Mouse (Mus musculus) layer of hippocampus, postnatal 14 days (tissue): ENCODE results near the gene Rora. TPM values are rescaled to one million over a fixed set of nuclear protein-coding genes. Genes with fewer than 3 reads are reported as not detected.
"Not testable (repeated sequence)": the region's sequence is repeated elsewhere in the genome, so short reads cannot be mapped to it uniquely, and the experiment has no call there.

Experiments
- DNase-seq, 2 experiments: peaks; one replicate each; pipeline ENCODE4 v3.0.0; 2021 to 2022; ENCODE audit warnings: low spot score in 2 of 2, mixed read lengths in 1 of 2
- total RNA-seq, 2 experiments: library from RNA; stranded (reverse); gene quantifications; 2 replicates each; pipeline ENCODE4 v1.2.3; 2021

Rora gene
- total RNA-seq, 2 experiments from 2014 or later: 29.3 to 49.5 TPM

DNA sequence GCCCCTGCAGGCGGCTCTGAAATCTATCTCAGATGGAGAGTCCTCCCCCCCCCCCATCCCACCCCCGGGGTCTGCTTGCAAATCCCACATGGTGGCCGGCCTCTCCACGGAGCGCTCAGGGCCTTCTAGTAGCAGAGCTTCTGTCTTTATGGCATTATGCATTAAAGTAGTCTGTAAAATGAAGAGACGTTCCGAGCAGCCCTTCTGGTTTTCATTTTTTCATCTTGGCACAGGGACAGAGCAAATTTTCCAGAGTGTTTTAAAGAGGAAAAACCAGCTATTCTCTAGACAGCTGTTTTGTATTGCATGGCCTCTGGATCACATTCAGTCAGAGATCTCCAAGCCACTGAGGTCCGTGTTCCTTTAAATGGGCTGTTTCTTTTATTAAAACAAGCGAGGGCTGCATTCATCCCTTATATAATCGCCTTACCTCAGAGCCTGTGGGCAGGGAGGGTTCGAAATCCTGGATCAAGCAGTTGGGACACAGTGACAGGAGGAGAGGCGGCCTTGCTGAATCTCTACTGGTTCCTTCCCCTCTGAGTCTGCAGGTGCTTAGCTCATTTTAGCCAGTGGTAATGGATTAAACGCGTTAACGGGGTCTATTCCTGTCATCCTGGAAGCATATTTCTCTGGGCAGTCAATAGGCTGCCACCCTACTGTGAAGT lies 417.7 kb downstream of the Rora start:
- no peak for DNase-seq

DNA sequence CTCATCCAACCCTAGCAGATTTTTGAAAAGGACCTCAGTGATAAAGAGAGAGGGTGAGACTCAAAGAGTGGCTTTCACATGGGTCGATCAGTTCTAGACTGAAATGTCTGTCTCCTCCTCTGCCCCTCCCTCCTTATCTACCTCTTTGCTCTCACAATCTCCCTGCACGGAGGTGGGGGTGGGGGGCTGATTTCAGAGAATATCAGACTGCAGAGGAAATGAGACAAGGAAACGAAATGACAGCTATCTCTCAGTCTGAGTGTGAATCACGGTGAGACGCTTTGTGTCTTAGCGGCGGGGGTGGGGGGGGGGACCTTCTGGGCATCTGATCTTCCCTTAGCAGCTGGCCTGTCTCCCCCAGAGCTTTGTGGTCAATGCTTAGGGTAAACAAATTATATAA lies 419.7 kb downstream of the Rora start:
- DNase-seq: no peak

DNA sequence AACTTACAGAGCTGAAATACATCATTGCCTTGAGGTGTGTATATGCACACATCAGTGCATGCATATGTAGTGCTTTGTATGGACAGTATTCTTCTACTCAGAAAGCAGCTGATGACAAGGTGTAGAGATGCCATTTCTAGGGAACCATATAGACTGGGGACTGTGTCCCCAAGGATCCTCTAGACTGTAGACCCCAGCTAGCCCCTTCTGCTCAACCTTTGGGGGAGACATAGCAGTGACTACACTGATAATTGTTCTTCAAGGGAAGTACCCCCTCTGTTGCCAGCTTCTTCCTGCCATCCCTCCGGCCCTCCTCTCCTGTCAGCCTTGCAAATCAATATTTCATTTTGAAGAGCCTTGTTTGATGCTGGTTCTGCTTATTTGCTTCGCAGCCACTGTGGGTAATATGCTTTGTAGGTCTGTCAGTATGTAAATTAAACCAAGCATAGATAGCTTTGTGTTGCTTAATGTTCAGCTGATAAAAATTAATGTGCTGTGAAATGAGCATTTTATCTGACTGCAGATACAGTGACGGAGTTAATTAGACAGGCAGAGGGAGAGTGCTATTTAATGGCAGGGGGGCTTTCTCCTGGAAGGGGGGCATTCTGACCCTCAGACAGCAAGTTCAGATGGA lies 430.6 kb downstream of the Rora start:
- no peak for DNase-seq

DNA sequence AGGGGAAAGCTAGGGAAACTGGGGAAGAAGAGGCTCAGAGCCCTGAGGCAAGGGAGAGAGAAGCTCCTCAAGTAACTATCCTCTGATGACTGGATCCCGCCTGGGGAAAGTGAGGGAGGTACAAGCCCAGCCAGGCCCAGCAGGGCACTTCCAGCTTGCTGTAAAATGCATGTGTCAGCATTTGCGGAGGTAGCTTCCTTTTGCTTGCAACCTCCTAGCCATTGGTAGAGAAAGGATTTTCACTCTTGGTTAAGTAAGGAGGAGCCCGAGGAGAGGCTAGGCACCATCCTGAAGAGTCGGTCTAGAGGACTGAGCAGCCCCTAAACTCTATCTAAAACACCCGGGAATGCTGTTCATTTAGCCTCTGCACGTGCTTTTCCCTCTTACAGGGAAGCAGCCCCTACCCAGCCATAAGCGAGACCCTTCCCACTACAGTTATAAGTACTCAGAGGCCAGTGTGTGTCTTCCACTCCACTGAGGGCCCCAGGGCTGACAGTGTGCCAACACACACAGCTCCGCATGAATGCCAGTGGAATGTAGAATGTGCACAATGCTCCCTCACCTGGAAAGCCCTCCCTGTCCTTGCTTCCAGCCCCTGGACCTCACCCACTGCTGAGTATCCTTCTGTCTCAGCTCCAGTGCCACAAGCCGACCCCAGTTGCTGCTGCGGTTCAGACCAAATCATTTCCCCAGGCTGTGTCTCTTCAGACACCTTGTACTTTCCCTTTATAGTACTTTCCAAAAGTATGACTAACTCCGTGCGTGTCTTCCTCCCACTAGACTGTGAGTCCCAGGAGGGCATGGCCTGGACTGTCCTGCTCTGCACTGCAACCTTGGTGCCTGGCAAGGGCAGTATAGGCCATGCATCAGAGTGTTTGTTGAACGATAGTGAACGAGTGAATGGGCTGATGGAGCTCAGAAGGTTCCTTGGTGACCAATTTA lies 431.4 kb downstream of the Rora start:
- DNase-seq: no peak

DNA sequence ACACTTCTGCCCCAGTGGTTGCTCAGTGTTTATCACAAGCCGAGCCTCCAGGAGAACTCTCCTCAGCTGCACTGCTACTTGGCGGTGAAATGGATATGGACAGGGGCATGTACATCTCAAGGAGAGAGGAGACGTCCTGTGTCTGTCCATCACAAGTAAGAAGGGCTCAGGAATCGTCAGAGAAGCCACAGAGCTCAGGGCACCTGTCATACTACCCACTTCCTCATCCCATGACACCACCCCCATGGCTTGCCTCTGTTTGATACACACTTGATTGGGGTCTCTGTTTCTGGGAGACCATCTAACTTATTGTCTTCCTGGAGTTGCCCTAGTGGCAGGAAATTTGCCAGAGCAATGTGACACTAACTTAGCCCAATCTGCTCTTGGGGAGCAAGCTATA lies 433.3 kb downstream of the Rora start:
- DNase-seq: no peak

DNA sequence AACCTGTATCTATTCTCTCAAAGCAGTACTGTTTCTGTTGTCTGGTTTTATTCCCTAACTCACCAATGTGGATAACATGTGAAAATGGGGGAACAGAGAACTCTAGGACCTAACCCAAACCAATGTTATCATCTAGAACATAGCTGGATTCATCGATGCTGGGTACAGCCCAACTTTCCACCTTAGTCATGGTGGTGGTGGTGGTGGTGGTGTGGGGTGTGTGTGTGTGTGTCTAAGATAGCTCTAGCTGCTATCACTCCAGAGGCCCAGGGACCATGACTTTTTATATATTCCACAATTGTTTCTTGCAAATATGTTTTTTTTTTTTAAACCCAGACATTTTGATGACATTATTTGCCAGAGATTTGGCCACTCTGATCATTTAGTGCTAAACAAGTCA lies 433.7 kb downstream of the Rora start:
- DNase-seq: no peak

DNA sequence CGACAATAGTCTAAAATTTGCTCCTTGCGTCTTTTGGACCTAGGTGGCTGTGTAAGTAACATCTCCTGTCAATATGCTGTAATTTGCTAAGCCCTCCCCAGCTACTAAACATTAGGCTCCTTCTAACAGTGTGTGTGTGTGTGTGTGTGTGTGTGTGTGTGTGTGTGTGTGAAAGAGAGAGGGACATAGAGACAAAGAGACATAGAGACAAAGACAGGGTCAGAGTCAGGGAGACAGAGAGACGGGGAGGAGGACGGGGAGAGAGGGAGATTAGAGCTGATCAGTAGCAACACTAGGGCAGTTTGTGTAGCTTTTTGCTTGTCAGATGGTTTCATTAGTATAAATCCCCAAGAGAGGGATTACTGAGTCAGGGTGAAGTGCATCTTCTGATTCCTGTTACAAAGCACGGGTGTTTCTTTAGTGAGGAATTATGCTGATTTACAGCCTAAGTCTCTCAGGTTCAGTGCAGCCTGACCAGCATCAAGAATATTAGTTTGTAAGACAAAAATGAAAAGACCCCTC lies 437.2 kb downstream of the Rora start:
- no peak for DNase-seq

DNA sequence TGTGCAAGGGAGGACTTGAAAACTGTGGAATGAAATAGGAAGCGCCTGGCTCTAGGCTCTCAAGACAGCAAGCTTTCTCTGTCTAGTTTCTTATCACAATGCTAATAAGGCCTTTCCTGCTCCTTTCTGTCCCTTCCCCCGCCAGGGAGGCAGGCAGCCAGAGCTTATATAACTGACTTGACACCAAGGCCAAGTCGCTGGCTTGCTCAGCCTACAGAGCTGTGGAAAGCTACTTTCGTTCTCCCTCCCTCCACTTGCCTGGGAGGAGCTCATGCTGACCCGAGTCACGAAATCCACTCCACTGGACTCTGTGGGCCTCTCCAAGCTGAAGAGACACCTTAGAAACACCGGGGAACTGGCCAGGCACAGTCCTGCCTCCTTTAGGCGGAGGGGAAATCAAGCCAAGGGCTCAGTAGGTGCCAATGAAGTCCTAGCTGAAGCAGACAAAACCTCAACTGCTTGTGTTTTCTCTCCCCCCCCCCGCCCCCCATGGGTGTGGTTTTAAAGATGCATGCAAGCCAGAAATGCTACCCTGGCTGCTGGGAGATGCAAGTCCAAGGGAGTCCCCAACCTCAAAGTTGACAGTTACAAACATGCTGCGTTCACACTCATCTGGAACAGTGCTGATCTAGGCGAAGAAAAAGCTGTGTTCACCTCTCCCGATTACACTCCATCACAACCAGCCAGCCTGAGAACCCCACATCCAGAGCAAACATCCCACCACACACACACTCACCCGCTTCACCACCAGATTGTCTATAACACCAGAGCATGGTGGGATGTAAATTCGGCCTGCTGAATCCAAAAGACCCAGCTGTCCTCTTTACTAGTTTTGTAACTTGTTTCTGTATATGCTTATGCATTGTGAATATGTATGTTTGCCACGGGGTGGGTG lies 438.8 kb downstream of the Rora start:
- DNase-seq: peak in 1 of 2 experiments; percentile 47

DNA sequence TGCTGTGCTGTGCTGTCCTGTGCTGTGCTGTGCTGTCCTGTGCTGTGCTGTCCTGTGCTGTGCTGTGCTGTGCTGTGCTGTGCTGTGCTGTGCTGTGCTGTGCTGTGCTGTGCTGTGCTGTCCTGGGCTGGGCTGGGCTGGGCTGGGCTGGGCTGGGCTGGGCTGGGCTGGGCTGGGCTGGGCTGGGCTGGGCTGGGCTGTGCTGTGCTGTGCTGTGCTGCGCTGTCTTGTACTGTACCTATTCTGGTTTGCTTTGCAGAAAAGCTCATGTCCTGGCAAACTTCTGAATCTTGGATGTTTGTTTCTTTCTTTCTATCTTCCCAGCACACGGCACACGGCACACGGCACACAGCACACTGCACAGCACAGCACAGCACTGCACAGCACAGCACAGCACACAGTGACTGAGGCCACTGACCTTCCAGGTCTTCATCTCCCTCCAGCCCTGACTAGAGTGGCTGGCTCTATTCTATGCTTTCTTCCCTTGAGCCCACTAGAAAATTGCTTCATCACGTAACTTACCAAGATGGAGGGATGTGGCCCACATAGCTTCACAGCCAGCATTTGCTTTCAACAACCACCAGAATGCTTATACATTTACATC lies 446.7 kb downstream of the Rora start:
- DNase-seq: not testable (repeated sequence)

DNA sequence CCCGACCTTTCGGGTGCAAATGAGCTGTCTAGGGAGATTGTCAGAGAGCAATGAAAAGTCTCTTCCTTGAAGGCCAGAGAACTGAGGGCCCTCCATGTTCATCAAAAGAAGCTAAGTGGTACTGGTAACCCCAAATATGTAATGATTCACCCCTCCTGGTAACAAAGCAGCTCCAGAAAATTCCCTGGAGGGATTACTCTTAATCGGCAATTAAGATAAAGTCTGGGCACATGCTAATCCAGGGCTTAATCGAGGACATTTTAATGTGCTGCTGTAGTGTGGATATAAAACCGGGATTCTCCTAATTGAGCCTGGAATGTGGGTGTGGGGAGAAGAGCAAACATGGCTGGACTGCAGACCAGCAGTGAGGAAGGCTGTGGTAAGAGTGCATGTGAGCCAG lies 450.7 kb downstream of the Rora start:
- no peak for DNase-seq

DNA sequence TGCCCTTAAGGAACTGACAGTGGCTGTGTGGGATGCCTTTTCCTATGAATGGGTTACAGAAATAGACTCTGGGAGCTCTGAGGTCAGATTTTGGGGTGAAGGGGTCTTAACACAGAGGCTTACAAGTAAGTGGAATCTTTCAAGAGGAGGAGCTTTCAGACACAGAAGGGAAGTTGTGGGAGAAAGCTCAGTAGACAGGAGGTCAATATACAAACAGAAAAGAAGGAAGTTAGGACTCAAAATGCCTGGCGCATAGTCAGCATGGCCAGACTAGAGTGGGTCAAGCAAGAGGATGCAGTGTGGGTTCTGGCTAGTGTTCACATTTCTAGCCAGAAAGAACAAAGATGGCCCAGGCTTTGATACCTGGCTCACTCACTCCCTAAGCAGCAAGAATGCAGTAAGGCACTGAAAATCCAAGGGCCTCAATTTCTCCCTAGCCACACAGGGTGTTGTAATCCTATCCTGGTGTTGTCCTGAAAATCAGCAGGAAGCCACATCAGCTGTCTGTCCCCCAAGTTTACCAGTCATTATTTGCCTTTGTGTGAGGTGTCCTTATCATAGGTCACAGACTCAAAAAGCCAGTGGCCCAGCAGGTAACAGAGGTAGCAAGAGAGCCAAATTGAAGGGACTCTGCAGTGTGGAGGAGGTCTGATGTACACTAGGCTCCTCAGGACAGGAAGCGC lies 456.2 kb downstream of the Rora start:
- no peak for DNase-seq

DNA sequence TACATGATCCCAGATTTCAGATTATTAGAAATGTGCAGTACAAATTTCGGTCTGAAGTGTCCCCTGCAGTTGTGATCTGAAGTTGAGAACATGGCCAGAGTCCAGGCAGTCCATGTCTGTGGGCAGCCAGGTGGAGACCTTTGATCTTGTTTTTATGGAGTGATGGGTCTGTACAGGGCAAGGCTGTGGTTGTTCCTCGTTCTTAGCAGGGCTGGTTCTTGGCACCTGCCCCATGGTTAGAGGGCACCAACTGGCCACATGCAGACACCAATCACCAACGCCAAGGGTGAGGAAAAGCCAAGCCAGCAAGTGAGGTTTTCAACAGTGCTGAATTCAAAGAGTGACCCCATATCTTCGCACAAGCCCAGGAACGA lies 456.7 kb downstream of the Rora start:
- DNase-seq: peak in 1 of 2 experiments; percentile 18

DNA sequence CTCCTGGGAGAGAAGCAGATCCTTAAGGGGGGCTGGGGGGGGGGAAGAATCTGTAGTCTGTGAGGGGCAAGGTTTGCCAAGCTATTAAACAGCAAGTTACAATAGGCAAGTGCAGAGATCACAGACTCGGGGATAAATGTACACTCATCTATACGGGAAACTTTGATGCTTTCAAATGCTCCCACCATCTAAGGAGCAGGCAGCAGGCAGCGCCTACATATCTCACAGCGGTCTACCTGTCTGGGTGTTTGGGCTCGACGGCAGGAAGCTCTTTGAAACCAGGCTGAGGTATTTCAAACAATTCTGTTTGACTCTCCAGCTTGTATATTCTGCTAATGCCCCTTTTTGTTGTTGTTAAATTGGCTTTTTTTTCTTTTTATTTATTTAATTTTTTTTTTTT lies 457.1 kb downstream of the Rora start:
- DNase-seq: no peak

DNA sequence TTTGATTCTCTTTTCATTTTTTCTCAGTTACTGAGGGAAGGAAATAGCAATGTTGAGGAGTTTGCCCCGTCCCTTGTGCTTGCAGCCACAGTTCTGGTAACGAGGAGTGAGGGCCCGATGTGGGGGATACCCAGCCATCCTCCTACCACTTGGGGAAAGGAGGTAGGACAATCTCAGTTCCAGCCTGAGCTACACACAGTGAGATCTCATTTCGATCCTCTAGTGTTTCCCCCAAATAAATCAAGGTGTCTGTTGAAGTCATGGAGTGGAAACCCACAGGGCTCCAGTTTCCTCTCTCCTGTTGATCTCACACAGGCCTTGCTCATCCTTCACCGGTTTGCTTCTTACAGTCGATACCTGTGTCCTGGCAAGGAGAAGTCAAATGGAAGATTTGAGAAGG lies 458.0 kb downstream of the Rora start:
- no peak for DNase-seq

DNA sequence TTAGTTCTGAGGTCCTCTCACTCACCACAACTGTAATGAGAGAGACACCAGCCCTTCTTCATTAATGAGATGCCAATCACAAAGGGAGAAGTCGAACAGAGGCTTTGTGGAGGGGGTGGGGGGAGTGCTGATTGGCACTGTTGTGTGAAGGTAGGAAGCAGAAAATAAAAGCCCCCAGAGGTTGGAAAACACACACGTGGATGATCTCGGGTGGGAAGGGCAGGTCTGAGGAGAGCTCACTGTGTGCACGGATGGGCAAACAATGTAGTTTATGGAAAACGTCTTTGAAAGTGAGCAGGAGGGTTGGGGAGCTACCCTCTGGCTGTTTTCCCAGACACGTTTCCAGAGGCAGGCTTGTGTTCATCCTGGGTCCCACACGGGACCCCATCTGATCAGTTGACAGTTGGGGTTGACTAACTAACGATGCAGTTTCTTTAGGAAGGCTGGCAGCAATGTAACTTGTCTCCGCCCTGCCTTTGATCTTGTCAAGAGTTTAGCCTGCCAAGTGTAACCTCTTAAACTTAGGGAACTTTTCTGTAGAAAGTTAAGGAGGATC lies 460.9 kb downstream of the Rora start:
- DNase-seq: no peak

DNA sequence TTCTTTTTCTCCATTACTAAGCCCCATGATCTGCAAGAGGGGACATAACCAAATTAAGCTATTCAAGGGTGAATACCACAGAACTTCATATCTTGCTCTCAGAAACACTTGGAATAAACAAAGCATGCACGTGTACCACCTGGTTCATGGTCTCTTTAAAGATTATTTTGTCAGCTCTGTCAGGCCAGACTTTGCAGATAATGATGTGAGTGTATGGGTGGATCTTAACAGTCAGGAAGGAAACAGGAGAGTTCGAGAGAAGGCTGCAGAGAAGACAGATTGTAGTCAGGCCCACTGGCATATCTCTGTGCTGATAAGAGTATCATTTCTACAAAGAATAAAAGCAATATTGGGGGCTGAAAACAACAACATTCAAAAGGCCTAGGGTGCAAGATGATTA lies 463.2 kb downstream of the Rora start:
- DNase-seq: no peak

DNA sequence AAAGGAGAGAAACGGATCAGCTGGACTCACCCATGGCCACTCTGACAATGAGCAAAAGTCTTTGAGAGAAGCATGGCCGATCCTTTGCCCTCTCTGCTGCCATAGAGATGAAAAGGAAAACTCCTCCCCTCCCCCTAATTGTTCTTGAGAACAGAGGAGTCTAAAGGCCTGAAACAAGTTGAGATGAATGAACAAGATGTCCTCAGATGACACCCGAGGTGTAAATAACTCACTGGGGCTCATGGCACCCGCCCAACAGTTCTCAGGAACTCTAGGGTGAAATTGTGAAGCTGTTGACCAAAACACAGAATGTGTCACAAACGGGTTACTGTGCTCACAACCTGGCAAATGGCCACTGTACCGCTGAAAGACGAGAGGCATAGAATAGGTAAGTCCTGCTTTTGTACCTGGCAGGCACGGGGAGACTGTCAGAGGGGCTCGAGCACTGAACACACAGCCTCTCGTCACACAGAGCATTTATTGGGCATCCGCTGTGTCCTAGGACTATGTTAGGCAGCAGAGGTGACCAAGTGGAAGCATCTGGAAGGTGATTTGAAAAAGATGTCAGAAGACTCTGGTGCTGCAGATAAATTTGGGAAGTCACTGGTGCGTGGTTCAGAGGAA lies 467.6 kb downstream of the Rora start:
- DNase-seq: peak; percentile 15 to 30

DNA sequence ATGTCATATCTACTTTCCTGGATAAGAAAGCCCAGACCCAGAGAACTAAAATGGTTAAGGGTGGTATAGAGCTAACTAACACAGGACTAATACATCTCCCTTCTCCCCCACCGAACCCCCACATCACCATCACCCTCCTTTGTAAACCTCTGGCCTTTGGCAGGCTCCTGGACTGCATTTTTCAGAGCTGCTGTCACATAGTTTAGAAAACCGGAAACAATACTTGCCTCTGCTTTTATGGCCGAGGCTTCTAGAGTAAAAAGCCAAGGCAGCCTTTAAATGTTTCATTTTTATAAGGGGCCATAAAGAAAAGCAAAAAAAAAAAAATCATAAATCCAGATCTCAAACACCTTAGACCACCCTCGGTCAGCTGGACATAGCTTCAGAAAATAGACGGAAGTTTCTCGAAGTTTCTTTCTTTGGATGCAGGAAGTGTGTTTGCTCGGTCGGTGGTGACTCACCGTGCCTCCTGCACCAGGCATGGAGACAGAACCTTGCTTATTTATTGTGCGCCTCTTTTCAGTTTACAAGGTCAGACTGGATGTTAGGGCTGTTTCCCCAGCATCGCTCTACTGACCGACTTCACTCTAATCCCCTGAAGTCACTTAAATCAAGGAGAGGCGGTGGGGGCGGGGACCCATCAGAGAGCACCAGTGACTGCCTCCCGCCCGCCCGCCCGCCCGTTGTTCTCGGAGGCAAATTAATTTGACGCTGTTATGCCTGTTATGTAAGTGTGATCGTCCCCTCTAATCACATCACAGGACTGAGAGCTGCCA lies 471.6 kb downstream of the Rora start:
- DNase-seq: peak; percentile 19 to 39
